Mouse (Mus musculus) MEL (cell line): ENCODE data around the gene Asprv1. TPM values are rescaled to one million over a fixed set of nuclear protein-coding genes. Genes with fewer than 3 reads are reported as not detected.

Experiments used
- DNase-seq: peaks from one replicate; pipeline ENCODE4 v3.0.0; 2011; ENCODE audit warnings: low read depth, low spot score
- H3K27ac ChIP-seq: 2 replicates; pipeline ENCODE4 v1.5.1; 2012; ENCODE audit warnings: low read depth, mild to moderate bottlenecking, control low read depth, low read length, moderate library complexity; ENCODE audit not compliant: control insufficient read depth
- H3K27me3 ChIP-seq, 2 experiments: fragments of 150-350 bp in 1 of 2; sonication (generic) in 1 of 2; 2 replicates each; pipeline ENCODE4 v1.6.1; 2012; ENCODE audit warnings: low read length in 2 of 2, mild to moderate bottlenecking in 2 of 2, improper control_type of control experiment in 1 of 2, moderate library complexity in 1 of 2; ENCODE audit not compliant: insufficient read depth in 2 of 2, control insufficient read depth in 1 of 2
- H3K36me3 ChIP-seq, 2 experiments: 2 replicates each; pipeline ENCODE4 v1.6.1; 2012 to 2014; ENCODE audit warnings: low read length in 2 of 2, improper control_type of control experiment in 1 of 2, inconsistent platforms in 1 of 2, mild to moderate bottlenecking in 1 of 2; ENCODE audit not compliant: insufficient read depth in 2 of 2, control insufficient read depth in 1 of 2
- H3K4me1 ChIP-seq, 2 experiments: fragments of 150-350 bp in 1 of 2; sonication (generic) in 1 of 2; 2 replicates each; pipeline ENCODE4 v1.6.1; 2012; ENCODE audit warnings: low read length in 2 of 2, improper control_type of control experiment in 1 of 2, mild to moderate bottlenecking in 1 of 2; ENCODE audit not compliant: insufficient read depth in 2 of 2, control insufficient read depth in 1 of 2
- H3K4me3 ChIP-seq, 2 experiments: fragments of 150-350 bp in 1 of 2; sonication (generic) in 1 of 2; 2 replicates each; pipeline ENCODE4 v1.5.1; 2012; ENCODE audit warnings: low read depth in 2 of 2, low read length in 2 of 2, mild to moderate bottlenecking in 2 of 2, moderate library complexity in 2 of 2, control low read depth in 1 of 2, improper control_type of control experiment in 1 of 2; ENCODE audit not compliant: control insufficient read depth in 1 of 2, insufficient read depth in 1 of 2
- H3K79me2 ChIP-seq: 2 replicates; pipeline ENCODE4 v1.6.1; 2012; ENCODE audit warnings: mild to moderate bottlenecking, low read length, moderate library complexity; ENCODE audit not compliant: control insufficient read depth, poor library complexity, insufficient read depth
- H3K9ac ChIP-seq: 2 replicates; pipeline ENCODE4 v1.6.1; 2012; ENCODE audit warnings: low read depth, mild to moderate bottlenecking, control low read depth, low read length, moderate library complexity; ENCODE audit not compliant: control insufficient read depth, poor library complexity, severe bottlenecking
- H3K9me3 ChIP-seq: fragments of 150-350 bp; sonication (generic); replicated peaks from 2 replicates; pipeline ENCODE4 v1.6.1; 2012; ENCODE audit warnings: mild to moderate bottlenecking, low read length, improper control_type of control experiment, moderate library complexity; ENCODE audit not compliant: insufficient read depth
- CHD1 ChIP-seq: IDR thresholded peaks from 2 replicates; pipeline ENCODE4 v1.6.1; 2012; ENCODE audit warnings: low read depth, mild to moderate bottlenecking, inconsistent platforms, low read length, improper control_type of control experiment
- CHD2 ChIP-seq: IDR thresholded peaks from 2 replicates; pipeline ENCODE4 v1.6.1; 2011; ENCODE audit warnings: low read length, improper control_type of control experiment
- ELF1 ChIP-seq: IDR thresholded peaks from 2 replicates; pipeline ENCODE4 v1.6.1; 2014; ENCODE audit warnings: low read depth, mild to moderate bottlenecking, inconsistent platforms, low read length, improper control_type of control experiment, moderate library complexity
- EP300 ChIP-seq, 2 experiments: IDR thresholded peaks; 2 replicates each; pipeline ENCODE4 v1.6.1; 2011; ENCODE audit warnings: improper control_type of control experiment in 2 of 2, low read length in 2 of 2, low read depth in 1 of 2, mild to moderate bottlenecking in 1 of 2
- ETS1 ChIP-seq: IDR thresholded peaks from 2 replicates; pipeline ENCODE4 v1.6.1; 2012; ENCODE audit warnings: low read depth, mild to moderate bottlenecking, inconsistent platforms, low read length, improper control_type of control experiment, moderate library complexity
- GABPA ChIP-seq: IDR thresholded peaks from 2 replicates; pipeline ENCODE4 v1.6.1; 2012; ENCODE audit warnings: low read depth, mild to moderate bottlenecking, inconsistent platforms, low read length, improper control_type of control experiment, moderate library complexity
- HCFC1 ChIP-seq: IDR thresholded peaks from 2 replicates; pipeline ENCODE4 v1.6.1; 2012; ENCODE audit warnings: low read depth, mild to moderate bottlenecking, inconsistent platforms, low read length, improper control_type of control experiment, moderate library complexity
- KAT2A ChIP-seq: conservative IDR thresholded peaks from 2 replicates; pipeline ENCODE4 v1.6.1; 2012; ENCODE audit warnings: low read depth, low read length, improper control_type of control experiment, inconsistent platforms
- MAFK ChIP-seq: IDR thresholded peaks from 2 replicates; pipeline ENCODE4 v1.6.1; 2011; ENCODE audit warnings: low read depth, mild to moderate bottlenecking, low read length, improper control_type of control experiment, borderline replicate concordance
- MAZ ChIP-seq: IDR thresholded peaks from 2 replicates; pipeline ENCODE4 v1.6.1; 2012; ENCODE audit warnings: low read depth, mild to moderate bottlenecking, inconsistent platforms, low read length, improper control_type of control experiment
- MEF2A ChIP-seq: IDR thresholded peaks from 2 replicates; pipeline ENCODE4 v1.6.1; 2014; ENCODE audit warnings: low read depth, mild to moderate bottlenecking, inconsistent platforms, low read length, improper control_type of control experiment; ENCODE audit not compliant: poor library complexity, insufficient replicate concordance, severe bottlenecking; ENCODE audit errors: extremely low read depth
- MYB ChIP-seq: IDR thresholded peaks from 2 replicates; pipeline ENCODE4 v1.6.1; 2011; ENCODE audit warnings: mild to moderate bottlenecking, low read depth, low read length, improper control_type of control experiment
- MYC ChIP-seq: IDR thresholded peaks from 2 replicates; pipeline ENCODE4 v1.6.1; 2011; ENCODE audit warnings: low read depth, mild to moderate bottlenecking, low read length, improper control_type of control experiment, moderate library complexity
- NELFE ChIP-seq: IDR thresholded peaks from 2 replicates; pipeline ENCODE4 v1.6.1; 2011; ENCODE audit warnings: low read depth, low read length, improper control_type of control experiment
- NRF1 ChIP-seq: IDR thresholded peaks from 2 replicates; pipeline ENCODE4 v1.6.1; 2014; ENCODE audit warnings: low read depth, mild to moderate bottlenecking, inconsistent platforms, low read length, improper control_type of control experiment, moderate library complexity; ENCODE audit not compliant: poor library complexity, insufficient read depth, severe bottlenecking
- POLR2A ChIP-seq, 2 experiments: IDR thresholded peaks; 2 replicates each; pipeline ENCODE4 v1.6.1; 2011 to 2012; ENCODE audit warnings: low read length in 2 of 2, mild to moderate bottlenecking in 2 of 2, control low read depth in 1 of 2, improper control_type of control experiment in 1 of 2, low read depth in 1 of 2, moderate library complexity in 1 of 2; ENCODE audit not compliant: control insufficient read depth in 1 of 2, insufficient read depth in 1 of 2, poor library complexity in 1 of 2
- POLR2AphosphoS2 ChIP-seq: IDR thresholded peaks from 2 replicates; pipeline ENCODE4 v1.6.1; 2011; ENCODE audit warnings: low read length, improper control_type of control experiment
- RAD21 ChIP-seq: IDR thresholded peaks from 2 replicates; pipeline ENCODE4 v1.6.1; 2011; ENCODE audit warnings: mild to moderate bottlenecking, low read depth, low read length, improper control_type of control experiment
- RCOR1 ChIP-seq: IDR thresholded peaks from 2 replicates; pipeline ENCODE4 v1.6.1; 2012; ENCODE audit warnings: low read depth, mild to moderate bottlenecking, inconsistent platforms, low read length, improper control_type of control experiment
- SIN3A ChIP-seq: IDR thresholded peaks from 2 replicates; pipeline ENCODE4 v1.6.1; 2012; ENCODE audit warnings: low read length, improper control_type of control experiment, inconsistent platforms
- TAL1 ChIP-seq: IDR thresholded peaks from 2 replicates; pipeline ENCODE4 v1.6.1; 2012; ENCODE audit warnings: mild to moderate bottlenecking, inconsistent platforms, low read length, moderate library complexity, mixed read lengths
- UBTF ChIP-seq: IDR thresholded peaks from 2 replicates; pipeline ENCODE4 v1.6.1; 2012; ENCODE audit warnings: low read depth, mild to moderate bottlenecking, inconsistent platforms, low read length, improper control_type of control experiment, moderate library complexity, borderline replicate concordance; ENCODE audit not compliant: insufficient read depth
- USF1 ChIP-seq: IDR thresholded peaks from 2 replicates; pipeline ENCODE4 v1.6.1; 2014; ENCODE audit warnings: low read depth, mild to moderate bottlenecking, inconsistent platforms, low read length, improper control_type of control experiment, moderate library complexity
- USF2 ChIP-seq, 2 experiments: IDR thresholded peaks; 2 replicates each; pipeline ENCODE4 v1.6.1; 2011 to 2012; ENCODE audit warnings: improper control_type of control experiment in 2 of 2, low read length in 2 of 2, borderline replicate concordance in 1 of 2, inconsistent platforms in 1 of 2, low read depth in 1 of 2, mild to moderate bottlenecking in 1 of 2; ENCODE audit not compliant: insufficient read depth in 1 of 2
- ZKSCAN1 ChIP-seq: IDR thresholded peaks from 2 replicates; pipeline ENCODE4 v1.6.1; 2012; ENCODE audit warnings: low read depth, mild to moderate bottlenecking, inconsistent platforms, low read length, improper control_type of control experiment, moderate library complexity
- ZMIZ1 ChIP-seq: IDR thresholded peaks from 2 replicates; pipeline ENCODE4 v1.6.1; 2012; ENCODE audit warnings: low read depth, mild to moderate bottlenecking, inconsistent platforms, low read length, improper control_type of control experiment, moderate library complexity
- polyA plus RNA-seq, 2 experiments: library from polyadenylated mRNA; stranded (reverse) in 1 of 2; unstranded in 1 of 2; fragments of >175 nt in 1 of 2; fragments of >200 nt in 1 of 2; gene quantifications; 2 replicates each; pipeline versions ENCODE4 v1.2.1 to v1.2.4; 2012; ENCODE audit warnings: low replicate concordance in 2 of 2, low read depth in 1 of 2; ENCODE audit not compliant: insufficient read length in 2 of 2, insufficient read depth in 1 of 2, missing spikeins in 1 of 2
- total RNA-seq: library from RNA; depleted of rRNA; stranded (reverse); fragments of 300-350 nt; gene quantifications from 2 replicates; pipeline ENCODE4 v1.2.3, GENCODE M21; 2012

Asprv1 gene
- total and polyA plus RNA-seq, 3 experiments: not detected

- TF ChIP-seq UBTF (no peak), MAFK (0 out of 2 replicates have a peak, but pooled peaks have one; percentile 42), MAZ (no peak; the same call in 1 of the 2 replicates), ZMIZ1 (0 out of 2 replicates have a peak, but pooled peaks have one; percentile 28), NELFE (peak; percentile 65), MYB (0 out of 2 replicates have a peak, but pooled peaks have one; percentile 38), CHD2 (no peak), HCFC1 (no peak), SIN3A (peak; percentile 90), NRF1 (no peak), MYC (peak; percentile 96), GABPA (no peak), ETS1 (peak; percentile 75)
Measured at GRCm38 (mm10) chr6:86665560-86666307, 37.8 kb downstream of the Asprv1 start (continued).

GRCm38 (mm10) chr6:86667061-86667460 is 39.1 kb downstream of the Asprv1 start:
- no peak for TF ChIP-seq RAD21
- no peak for TF ChIP-seq MAFK
- TF ChIP-seq RCOR1: no peak
- no peak for TF ChIP-seq ELF1
- TF ChIP-seq CHD1: no peak
- no peak for TF ChIP-seq KAT2A
- no peak for TF ChIP-seq POLR2AphosphoS2
- TF ChIP-seq TAL1: no peak
- TF ChIP-seq NRF1: no peak
- no peak for TF ChIP-seq EP300 (IDR thresholded peaks at IDR 0.05; ENCODE audit: low read depth in 1 of 2, low read length in 2 of 2)
- TF ChIP-seq USF2 (IDR thresholded peaks at IDR 0.05; ENCODE audit: borderline replicate concordance in 1 of 2, insufficient read depth in 1 of 2, low read depth in 1 of 2, low read length in 2 of 2): no peak
- TF ChIP-seq ZKSCAN1: no peak
- TF ChIP-seq MEF2A: no peak
- TF ChIP-seq USF1: no peak
- no peak for TF ChIP-seq POLR2A (IDR thresholded peaks at IDR 0.05; ENCODE audit: control insufficient read depth in 1 of 2, insufficient read depth in 1 of 2, low read depth in 1 of 2, low read length in 2 of 2, poor library complexity in 1 of 2)
- TF ChIP-seq GABPA: no peak
- TF ChIP-seq, all 39 proteins: peak for 0
- H3K4me3 ChIP-seq: no peak overlapping the region
- 0 out of 2 replicates have a peak overlapping the region, but pooled peaks have one; percentile 99 for H3K27ac ChIP-seq
- H3K79me2 ChIP-seq: peaks cover 3% of the 10 kb centered on the region
- H3K4me1 ChIP-seq: peaks cover 12 to 22% of the 10 kb centered on the region in 2 experiments
- H3K9me3 ChIP-seq: no peaks in the 10 kb centered on the region
- no peak overlapping the region for H3K9ac ChIP-seq
- DNase-seq: peak; percentile 16
- no peaks in the 10 kb centered on the region for H3K27me3 ChIP-seq
- H3K36me3 ChIP-seq: peaks cover 0 to 19% of the 10 kb centered on the region in 2 experiments; a peak in 2 of 4 replicates
